Mouse (Mus musculus): Measurements from ENCODE around the gene Acly.
"Not testable (repeated sequence)": the region's sequence is repeated elsewhere in the genome, so short reads cannot be mapped to it uniquely, and the experiment has no call there.

Acly gene

DNA sequence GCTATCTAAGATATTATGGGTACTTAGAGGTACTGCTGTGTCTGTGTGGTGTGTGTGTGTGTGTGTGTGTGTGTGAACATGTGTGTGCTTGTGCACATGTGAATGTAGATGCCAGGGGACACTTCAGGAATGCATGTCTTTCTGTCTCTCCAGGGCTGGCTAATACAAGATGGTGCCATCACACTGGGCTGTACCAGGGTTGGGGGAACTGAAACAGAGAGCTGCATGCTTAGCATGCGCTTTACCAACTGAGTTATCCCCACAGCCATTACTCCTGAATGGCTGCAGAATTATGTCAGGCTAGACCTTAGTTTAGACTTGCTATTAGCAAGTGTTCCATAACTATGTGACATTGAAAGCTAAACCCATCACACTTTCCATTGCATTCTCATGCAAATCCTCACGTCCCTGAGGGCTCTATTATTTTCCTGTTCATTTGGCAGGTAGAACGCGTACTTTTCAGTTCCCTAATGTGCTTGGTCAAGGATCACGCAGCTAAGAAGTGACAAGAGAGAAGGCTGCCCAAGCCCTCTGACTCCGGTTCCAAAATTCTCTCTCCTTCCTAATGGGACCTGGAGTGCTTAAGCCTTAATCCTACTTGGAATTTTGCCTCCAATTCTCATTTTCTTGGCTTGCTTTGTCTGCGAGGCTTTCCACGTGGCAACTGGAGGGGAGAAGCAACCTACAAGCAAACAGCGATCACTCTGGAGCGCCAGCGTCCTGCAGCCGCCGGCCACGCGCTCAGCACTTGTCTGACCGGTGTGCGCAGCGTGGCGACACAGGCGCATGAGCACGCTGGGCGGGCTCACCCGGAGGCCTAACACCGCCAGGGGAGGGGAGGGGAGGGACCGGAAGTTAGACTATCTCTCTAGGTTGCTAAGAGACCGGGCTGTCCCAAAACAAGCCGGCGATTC lies 17.3 kb upstream of the Acly start, which contains the start of gene Ttc25:
Gene Ttc25 (plus strand): TSS at position 776 of the 914 bp plus-strand sequence.
- peak; percentile 72 for DNase-seq

- DNase-seq = no peak
These were observed 13.8 kb upstream of the Acly start for GRCm38 (mm10) chr11:100541577-100541976.

DNA sequence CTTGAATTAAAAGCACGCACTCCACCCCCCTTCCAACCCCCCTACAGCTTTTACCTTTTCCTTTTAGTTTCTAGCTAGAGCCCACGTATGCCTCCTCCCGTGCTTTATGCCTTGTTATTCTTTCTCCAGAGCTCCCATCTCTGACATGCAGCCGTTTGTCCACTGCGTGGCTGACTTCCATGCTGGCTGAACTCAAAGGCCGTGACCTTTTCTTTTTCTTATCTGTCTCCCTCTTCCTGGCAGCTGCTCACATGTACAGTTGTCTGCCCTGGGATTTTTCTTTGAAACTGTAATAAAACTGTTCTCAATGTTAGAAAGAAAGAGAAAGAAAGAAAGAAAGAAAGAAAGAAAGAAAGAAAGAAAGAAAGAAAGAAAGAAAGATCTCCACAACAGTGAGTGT lies 13.2 kb upstream of the Acly start:
- DNase-seq = no peak

DNA sequence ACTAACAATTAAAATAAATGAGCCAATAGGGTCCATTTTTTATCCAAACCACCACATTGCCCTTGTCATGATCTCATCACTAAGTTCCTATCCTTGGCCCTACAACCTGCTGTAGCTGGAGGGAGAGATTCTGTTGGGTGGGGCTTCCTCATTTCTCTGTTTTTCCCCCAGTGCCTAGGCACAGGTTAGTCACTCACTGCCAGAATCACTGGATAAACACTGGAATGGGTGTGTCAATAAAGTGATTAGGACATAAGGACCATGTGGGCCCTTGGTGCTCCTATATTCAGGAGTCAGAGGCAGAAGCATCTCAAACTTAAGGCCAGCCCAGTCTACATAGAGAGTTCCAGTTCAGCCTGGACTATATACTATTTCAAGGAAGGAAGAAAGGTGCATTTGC lies 8.7 kb upstream of the Acly start:
- no peak for DNase-seq

DNA sequence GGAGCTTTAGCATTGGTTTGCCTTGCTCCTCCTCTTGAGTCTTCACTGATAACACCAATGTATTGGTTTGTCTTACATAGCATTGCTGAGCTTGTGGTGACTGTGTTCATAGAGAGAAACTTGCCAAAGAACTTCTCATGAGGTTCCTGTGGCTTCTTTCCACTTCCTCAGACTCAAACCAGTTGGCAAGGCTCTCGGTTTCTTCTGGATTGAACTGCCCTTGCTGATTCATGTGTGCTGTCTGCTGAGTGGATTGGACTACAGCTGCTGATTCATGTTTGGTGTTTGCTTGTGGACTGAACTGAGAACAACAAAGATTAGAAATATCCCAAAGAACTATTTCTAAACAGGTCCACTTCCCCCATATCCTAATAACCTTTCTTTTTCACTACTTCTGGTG lies 8.2 kb upstream of the Acly start:
- DNase-seq = no peak

- DNase-seq = not testable (repeated sequence)
These were observed 7.0 kb upstream of the Acly start for GRCm38 (mm10) chr11:100534821-100535220.

GRCm38 (mm10) chr11:100534411-100534810 lies 6.6 kb upstream of the Acly start:
- DNase-seq = not testable (repeated sequence)

DNA sequence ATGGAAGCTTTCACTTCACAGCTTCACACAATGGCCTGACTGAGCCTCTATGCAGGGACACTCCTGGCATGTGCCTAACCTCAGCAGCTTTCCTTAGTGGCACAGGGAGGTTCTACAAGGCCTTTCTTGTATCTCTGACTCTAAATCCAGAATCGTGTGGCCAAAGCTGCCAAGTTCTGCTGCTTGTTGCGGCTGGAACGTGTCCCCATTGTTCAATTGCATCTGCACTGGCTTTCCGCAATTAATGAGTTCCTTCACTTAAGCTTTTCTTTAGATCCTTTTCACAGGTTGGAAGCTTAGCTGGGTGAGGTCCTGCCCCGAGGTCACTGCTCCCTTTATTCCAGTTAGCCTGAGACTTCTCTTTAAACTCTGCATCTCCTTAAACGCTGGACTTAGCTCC lies 6.1 kb upstream of the Acly start:
- no peak for DNase-seq

GRCm38 (mm10) chr11:100528375-100529165 lies 770 bp upstream of the Acly start:
- DNase-seq = no peak

DNA sequence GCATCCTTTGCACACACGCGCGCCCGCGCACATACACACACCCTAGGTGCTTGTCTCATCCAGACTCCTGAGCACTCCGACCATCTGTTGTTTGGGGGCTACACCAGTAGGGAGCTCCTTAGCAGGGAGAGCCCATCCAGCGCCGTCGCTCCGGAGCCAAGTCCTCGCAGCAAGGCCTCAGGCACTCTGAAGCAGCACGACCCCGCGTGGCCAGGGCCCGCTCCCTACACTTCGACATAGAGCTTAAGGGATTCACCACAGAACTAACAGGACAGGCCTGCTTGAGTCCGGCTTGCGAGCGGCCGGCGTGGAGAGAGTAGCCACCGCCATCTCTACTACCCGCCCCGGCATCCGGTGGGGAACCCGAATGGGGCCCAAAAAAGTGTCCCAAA lies 738 bp downstream of the Acly start:
- DNase-seq = peak; percentile 75

- no peak for DNase-seq
These were observed 1.6 kb downstream of the Acly start for GRCm38 (mm10) chr11:100526052-100526816.

DNA sequence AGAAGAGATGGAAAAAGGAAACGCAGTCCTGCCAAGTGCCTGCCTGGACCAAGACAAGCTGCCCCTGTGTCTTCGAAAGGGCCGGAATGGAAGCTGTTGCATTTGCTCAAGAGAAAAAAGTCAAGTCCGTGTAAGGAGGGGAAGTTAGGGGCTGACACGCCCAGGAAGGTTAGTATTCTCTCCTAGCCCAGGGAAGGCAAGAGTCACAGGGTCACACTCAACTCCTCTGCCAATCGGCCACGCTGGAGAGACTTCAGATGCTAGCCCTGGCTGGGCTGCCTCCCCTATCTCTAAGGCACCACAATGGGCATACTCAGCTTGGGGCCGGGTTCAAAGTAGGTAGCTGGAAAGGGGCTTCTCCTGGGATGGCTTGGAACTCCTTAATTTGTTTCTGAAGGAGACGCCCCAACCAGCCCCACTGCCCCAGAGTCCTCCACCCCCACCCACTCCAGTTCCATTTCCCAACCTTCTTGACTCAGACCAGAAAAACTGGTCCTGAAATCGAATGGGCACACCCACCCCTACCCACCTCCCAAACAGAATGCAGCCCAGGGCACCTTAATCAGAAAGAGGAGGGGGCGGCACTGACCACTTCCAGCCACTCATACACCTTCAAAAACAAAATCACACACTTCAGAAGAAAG lies 2.7 kb downstream of the Acly start:
- DNase-seq = no peak

DNA sequence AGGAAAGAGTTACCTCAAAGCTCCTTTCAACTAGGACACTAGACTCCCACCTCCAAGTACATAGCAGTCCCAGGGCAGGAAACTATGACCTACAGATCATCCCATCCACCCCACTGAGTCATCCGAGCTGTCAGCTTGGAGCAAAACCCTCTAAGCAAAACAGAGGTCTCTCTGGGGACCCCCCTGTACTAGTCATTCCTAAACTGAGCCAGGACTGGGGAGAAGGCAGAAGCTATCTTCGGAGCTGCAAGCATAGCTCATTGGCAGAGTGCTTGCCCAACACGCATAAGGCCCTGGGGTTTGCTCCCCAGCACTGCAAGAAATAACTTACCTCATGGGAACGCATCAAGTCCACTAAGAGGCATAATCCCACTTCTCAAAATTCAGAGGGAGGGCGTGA lies 3.4 kb downstream of the Acly start:
- no peak for DNase-seq

DNA sequence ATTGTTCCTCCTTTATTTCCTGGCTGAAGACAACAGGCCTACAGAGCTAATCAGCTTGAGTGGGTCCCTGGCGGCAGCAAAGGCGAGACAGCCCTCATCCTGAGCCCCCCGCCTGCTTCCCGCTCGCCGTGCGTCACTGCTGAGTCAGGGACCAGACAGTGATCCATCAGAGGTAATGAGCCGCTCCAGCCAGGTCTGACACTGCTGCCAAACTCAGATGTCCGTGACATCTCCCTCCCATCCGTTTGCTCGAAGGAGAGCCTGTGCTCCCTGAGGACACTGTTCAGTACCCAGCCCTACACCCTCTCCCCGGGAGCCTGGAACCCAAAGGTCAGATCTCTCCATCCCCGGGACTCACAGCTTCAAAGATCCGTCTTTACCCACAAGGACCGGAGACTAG lies 7.0 kb downstream of the Acly start:
- DNase-seq = no peak

- no peak for DNase-seq
These were observed 8.6 kb downstream of the Acly start for GRCm38 (mm10) chr11:100519188-100519587.

- no peak for DNase-seq
These were observed 9.6 kb downstream of the Acly start for GRCm38 (mm10) chr11:100518188-100518591.

GRCm38 (mm10) chr11:100516291-100516690 lies 11.5 kb downstream of the Acly start:
- DNase-seq = no peak

- DNase-seq = no peak
These were observed 12.0 kb downstream of the Acly start for GRCm38 (mm10) chr11:100515789-100516188.

- DNase-seq = no peak
These were observed 12.7 kb downstream of the Acly start for GRCm38 (mm10) chr11:100515061-100515460.

DNA sequence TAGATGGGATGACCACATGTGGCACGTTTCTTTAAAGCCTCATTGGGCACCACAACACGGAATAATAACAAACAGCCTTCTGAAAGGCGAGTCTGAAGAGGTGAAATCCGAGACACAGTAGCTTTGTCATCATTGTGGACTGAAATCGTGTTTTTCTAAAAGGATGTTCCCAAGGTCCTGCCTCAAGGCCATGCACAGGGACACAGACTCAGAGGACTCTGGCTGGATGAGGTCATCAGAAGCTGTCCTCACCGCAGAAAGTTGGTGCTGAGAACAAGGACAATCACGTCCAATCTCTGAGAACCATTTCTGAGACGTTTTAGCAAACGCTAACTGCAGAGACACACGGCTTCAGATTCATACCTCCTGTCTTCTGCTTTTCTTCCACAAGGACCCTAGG lies 14.1 kb downstream of the Acly start:
- no peak for DNase-seq

- no peak for DNase-seq
These were observed 15.4 kb downstream of the Acly start for GRCm38 (mm10) chr11:100512384-100512783.

GRCm38 (mm10) chr11:100510556-100510955 lies 17.2 kb downstream of the Acly start:
- DNase-seq = peak; percentile 46

DNA sequence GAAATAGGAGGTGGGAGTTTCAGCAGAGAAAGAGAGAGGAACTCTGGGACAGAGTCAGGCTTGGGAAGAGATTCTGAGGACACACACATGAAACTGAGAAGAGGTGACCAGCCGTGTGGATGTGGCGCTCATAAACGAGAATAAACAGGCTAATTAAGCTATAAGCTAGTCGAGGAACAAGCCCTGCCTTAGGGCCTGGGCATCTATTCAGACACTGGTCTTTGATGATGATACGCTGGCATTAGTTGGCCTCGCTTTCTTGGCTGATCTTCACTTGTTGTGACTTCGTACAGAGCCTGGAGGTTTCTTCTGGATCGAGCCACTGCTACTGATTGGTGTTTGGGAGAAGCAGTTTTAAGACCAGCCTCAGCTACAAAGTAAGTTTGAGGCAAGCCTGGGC lies 21.8 kb downstream of the Acly start:
- DNase-seq = no peak

Measured in thymus, postnatal 4 days (tissue).